Mouse (Mus musculus): Measurements from ENCODE around the gene Aldh18a1.
"Not testable (repeated sequence)": the region's sequence is repeated elsewhere in the genome, so short reads cannot be mapped to it uniquely, and the experiment has no call there.

Gene Aldh18a1

GRCm38 (mm10) chr19:40588293-40588654 is at the start of gene Aldh18a1:
Gene Aldh18a1 (minus strand): TSS chr19:40588463.
- in situ Hi-C loops (cut with MseI, MboI): no loop called here

DNA sequence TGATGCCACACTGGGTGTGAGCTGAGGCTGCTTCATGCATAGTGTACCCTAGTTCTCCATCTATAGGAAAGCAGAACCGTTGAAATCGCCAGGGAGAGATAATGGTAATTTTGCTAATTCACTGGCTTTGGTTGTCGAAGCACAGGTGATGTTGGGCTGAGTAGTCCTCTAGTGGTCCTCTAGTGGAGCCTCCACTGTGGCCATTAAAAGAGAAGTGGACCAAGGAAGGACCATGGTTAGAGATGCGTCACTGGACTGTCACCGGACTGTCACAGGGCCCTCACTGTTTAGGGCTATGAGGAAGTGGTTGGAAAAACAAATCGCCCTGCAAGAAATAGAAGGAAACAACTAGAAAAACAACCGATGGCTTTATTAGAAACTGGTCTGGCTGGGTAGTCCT is 49.3 kb upstream of the Aldh18a1 start:
- in situ Hi-C loops (cut with MseI, MboI): no loop called here

DNA sequence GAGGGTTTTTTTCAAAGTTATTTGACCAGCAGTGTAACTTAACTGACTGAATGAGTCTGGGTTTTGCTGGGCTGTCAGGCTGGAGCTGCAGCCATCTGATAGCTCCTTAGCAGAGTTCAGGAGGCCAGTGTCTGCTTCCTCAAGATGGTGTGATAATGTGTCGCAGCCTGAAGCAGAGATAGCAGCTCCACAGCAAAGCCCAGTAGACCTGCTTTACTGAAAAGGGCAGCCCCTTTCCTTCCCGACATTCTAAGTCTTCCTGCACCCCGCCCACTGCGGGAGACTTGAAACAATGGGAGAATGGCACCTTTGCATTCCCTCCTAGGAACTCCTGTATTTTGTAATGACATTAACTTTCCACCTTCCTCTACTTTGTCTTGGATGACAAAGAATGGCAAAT is 48.8 kb upstream of the Aldh18a1 start:
- in situ Hi-C loops (cut with MseI, MboI): no loop called here

DNA sequence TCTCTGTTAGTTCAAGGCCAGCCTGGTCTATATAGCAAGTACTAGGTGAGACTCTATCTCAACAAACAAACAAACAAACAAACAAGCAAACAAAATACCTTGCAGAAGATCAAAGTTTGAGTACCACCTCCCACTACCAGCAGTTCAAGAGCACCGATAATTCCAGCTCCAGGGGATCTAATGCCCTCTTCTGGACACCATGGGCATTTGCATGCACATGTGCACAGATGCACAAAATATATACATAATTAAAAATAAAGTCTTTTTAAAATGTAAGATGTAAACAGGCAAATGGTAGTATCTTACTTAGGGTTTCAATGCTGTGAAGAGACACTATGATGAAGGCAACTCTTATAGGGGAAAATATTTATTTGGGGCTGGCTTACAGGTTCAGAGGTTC is 44.9 kb upstream of the Aldh18a1 start:
- in situ Hi-C loops (cut with MseI, MboI): no loop called here

- in situ Hi-C loops (cut with MseI, MboI): no loop called here
Measured at GRCm38 (mm10) chr19:40632668-40633067, 44.4 kb upstream of the Aldh18a1 start.

DNA sequence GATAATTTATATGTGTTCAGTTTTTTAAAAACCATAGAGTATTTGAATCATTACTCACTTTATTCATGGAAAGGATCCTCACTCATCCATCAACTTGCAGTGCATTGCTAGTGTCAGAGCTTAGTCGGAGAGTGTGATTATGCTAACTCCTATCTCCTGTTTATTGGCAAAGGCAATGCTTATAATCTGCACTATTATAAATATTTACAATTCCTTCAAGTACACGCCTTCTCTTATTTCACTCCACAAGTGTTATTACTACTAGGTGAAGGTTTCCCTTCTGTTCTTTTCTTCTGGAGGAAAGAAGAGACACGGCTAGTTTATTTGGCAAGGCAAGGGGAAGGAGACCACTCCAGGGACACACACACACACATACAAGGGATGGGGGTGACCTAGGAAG is 43.9 kb upstream of the Aldh18a1 start:
- in situ Hi-C loops (cut with MseI, MboI): no loop called here

GRCm38 (mm10) chr19:40630606-40631005 is 42.3 kb upstream of the Aldh18a1 start:
- in situ Hi-C loops (cut with MseI, MboI): no loop called here

- in situ Hi-C loops (cut with MseI, MboI): no loop called here
Measured at GRCm38 (mm10) chr19:40630096-40630495, 41.8 kb upstream of the Aldh18a1 start.

DNA sequence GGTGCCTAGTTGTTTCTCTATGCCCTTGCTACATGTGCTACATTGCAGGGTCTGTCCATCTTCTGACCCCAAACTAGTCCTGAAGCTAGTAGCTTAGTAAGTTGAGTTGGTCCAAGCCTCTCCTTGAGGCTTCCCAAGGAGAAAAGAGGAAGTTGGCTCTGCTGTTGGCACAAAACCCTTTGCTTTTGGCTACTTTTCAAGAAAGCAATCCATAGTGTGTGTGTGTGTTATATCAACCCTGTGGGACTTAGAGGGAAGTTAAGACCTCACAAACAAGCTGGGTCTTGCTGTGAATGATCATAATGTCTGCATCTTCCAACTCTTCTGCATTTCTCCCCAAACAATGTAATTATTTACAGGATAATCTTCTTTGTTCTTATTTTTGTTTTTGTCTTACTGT is 40.7 kb upstream of the Aldh18a1 start:
- in situ Hi-C loops (cut with MseI, MboI): no loop called here

GRCm38 (mm10) chr19:40625935-40626334 is 37.7 kb upstream of the Aldh18a1 start:
- in situ Hi-C loops (cut with MseI, MboI): no loop called here

GRCm38 (mm10) chr19:40621616-40622015 is 33.4 kb upstream of the Aldh18a1 start:
- in situ Hi-C loops (cut with MseI, MboI): not testable (repeated sequence)

GRCm38 (mm10) chr19:40616021-40616420 is 27.8 kb upstream of the Aldh18a1 start:
- in situ Hi-C loops (cut with MseI, MboI): loop anchor here in 1 of 2 experiments (5.0 kb wide), 1 partner anchor 106 kb away; no protein-coding TSS in a partner anchor

- in situ Hi-C loops (cut with MseI, MboI): loop anchor here (5.0 kb wide), 1 partner anchor 107 kb away; no protein-coding TSS in a partner anchor
Measured at GRCm38 (mm10) chr19:40614811-40615210, 26.5 kb upstream of the Aldh18a1 start.

DNA sequence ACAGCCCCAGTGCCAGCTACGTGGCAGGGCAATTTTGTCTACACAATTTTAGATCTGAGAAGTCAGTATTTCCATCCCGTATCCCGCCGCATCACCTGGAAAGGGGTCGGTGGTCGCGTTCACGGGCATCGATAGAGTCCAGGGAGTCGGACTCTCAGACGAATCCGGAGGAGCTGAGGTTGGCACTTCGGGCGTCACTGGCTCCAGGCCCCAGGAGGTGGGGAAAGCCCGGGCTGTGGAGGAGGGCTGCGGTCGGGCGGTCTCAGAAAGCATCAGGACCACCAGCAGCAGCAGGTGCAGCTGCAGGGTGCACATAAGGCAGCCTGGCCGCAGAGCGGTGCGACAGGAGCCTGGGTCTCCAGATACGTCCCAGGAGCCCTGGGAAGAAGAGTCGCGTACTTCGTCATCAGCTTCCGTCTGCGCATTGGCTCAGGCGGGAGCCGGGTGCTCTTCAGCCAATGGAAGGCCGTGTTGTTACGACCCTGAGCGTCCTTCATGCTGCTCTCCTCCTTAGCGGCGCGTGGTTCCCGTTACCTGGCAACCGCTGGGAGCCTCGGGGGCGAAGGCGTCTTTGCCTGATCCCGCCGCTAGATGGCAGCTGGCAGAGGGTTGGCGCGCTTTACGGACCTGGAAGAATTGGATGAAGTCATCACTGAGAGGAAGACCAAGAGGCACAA is 23.7 kb upstream of the Aldh18a1 start, which contains the start of the genes Tctn3 and Entpd1:
Gene Tctn3, minus strand, starts transcription at position 404 of the 677 bp plus-strand sequence.
Gene Entpd1, plus strand, starts transcription at position 537 of the 677 bp plus-strand sequence.
- in situ Hi-C loops (cut with MseI, MboI): loop anchor here in 1 of 2 experiments (5.0 kb wide), 1 partner anchor 110 kb away; no protein-coding TSS in a partner anchor

GRCm38 (mm10) chr19:40607676-40608075 is 19.4 kb upstream of the Aldh18a1 start:
- in situ Hi-C loops (cut with MseI, MboI): no loop called here

GRCm38 (mm10) chr19:40605189-40605588 is 16.9 kb upstream of the Aldh18a1 start:
- in situ Hi-C loops (cut with MseI, MboI): no loop called here

- in situ Hi-C loops (cut with MseI, MboI): no loop called here
Measured at GRCm38 (mm10) chr19:40601870-40602269, 13.6 kb upstream of the Aldh18a1 start.

DNA sequence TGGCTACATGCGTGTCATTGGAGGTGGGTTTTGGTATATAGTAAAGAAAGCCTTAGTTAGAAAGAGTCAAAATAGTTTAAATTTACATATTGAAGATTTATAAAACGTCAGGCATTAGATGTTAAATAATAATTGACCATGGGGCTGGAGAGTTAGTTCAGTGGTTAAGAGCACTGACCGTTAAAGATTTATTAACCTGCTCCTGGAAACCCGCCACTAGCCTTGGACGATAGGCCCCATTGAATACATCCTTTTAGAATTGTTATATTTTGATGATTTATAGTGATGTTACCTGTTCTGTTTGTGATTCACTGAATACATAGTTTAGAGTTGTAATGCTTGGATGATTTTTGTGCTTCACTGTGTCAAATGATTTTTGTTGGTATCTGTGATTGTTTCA is 12.6 kb upstream of the Aldh18a1 start:
- in situ Hi-C loops (cut with MseI, MboI): not testable (repeated sequence)

DNA sequence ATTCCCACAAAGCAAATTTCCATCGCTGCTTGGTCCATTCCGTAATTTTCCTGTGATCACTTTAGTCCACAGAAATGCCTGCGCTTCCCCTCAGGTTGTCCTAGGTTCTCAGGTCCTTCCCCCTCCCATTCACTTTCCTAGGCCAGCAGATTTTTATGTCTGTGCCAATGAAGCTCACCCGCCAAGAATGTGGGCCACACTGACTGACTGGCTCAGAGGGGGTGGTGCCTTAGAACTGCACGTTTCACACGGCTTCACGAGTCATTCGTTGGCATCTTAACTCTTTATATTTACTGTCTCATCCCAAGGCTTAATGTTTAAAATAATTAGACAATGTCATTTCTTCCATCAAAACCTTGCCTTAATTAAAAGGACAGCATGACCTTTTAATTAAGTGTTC is 7.6 kb upstream of the Aldh18a1 start:
- in situ Hi-C loops (cut with MseI, MboI): no loop called here

GRCm38 (mm10) chr19:40595231-40595630 is 7.0 kb upstream of the Aldh18a1 start:
- in situ Hi-C loops (cut with MseI, MboI): no loop called here

DNA sequence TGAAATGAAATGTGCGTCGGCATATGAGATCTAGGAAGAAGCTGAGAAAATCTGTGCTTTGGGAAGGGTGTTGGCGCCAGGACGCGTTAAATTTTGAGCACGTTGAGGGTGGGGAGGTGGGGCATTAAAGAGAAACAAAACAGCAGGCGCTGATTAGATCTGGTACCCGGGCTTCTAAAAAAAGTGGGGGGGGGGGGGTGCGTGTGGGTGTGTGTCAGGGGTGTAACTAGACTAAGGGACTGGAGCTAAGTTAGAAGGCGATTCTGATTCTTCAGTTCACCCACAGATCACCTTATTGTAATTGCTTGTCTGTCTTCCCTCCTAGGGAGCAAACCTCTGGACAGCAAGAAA is 1.2 kb upstream of the Aldh18a1 start:
- in situ Hi-C loops (cut with MseI, MboI): no loop called here

GRCm38 (mm10) chr19:40588847-40589529 is 725 bp upstream of the Aldh18a1 start:
- in situ Hi-C loops (cut with MseI, MboI): no loop called here

Measured in mouse trophoblast stem cell (cell line).